Mouse (Mus musculus) intestine, postnatal 0 days (tissue): ENCODE data around the gene Bcl2. TPM values are rescaled to one million over a fixed set of nuclear protein-coding genes. Genes with fewer than 3 reads are reported as not detected.
A peak's percentile ranks its signal among the peaks of the same experiment; 100 is the strongest.

Experiments used
- ATAC-seq: fragments of 200-750 bp; cut with Nextera tagmentation; 2 replicates; pipeline ENCODE4 v1.8.0; 2017; ENCODE audit warnings: mild to moderate bottlenecking, moderate TSS enrichment, moderate library complexity
- H3K27ac ChIP-seq: fragments of 300-500 bp; sonication (generic); 2 replicates; pipeline ENCODE4 v1.5.1; 2014; ENCODE audit warnings: mild to moderate bottlenecking, low read depth, low read length, moderate library complexity
- H3K27me3 ChIP-seq: fragments of 300-500 bp; sonication (generic); replicated peaks from 2 replicates; pipeline ENCODE4 v1.6.1; 2014; ENCODE audit warnings: low read length, mixed read lengths; ENCODE audit not compliant: control insufficient read depth, insufficient read depth
- H3K36me3 ChIP-seq: fragments of 300-500 bp; sonication (generic); 2 replicates; pipeline ENCODE4 v1.6.1; 2014; ENCODE audit warnings: mild to moderate bottlenecking, moderate library complexity; ENCODE audit not compliant: control insufficient read depth, insufficient read depth
- H3K4me1 ChIP-seq: fragments of 300-500 bp; sonication (generic); replicated peaks from 2 replicates; pipeline ENCODE4 v1.6.1; 2014; ENCODE audit warnings: antibody characterized with exemption, low read length, mixed read lengths; ENCODE audit not compliant: control insufficient read depth, insufficient read depth
- H3K4me2 ChIP-seq: fragments of 300-500 bp; sonication (generic); replicated peaks from 2 replicates; pipeline ENCODE4 v1.6.1; 2014; ENCODE audit warnings: low read depth, mild to moderate bottlenecking, moderate library complexity
- H3K4me3 ChIP-seq: fragments of 300-500 bp; sonication (generic); 2 replicates; pipeline ENCODE4 v1.5.1; 2014; ENCODE audit warnings: low read depth, low read length
- H3K9ac ChIP-seq: fragments of 300-500 bp; sonication (generic); 2 replicates; pipeline ENCODE4 v1.6.1; 2014; ENCODE audit warnings: mild to moderate bottlenecking, low read depth, low read length
- H3K9me3 ChIP-seq: fragments of 300-500 bp; sonication (generic); 2 replicates; pipeline ENCODE4 v1.6.1; 2016; ENCODE audit warnings: mixed run types; ENCODE audit not compliant: control insufficient read depth
- CTCF ChIP-seq: sonication (generic); IDR thresholded peaks from 2 replicates; pipeline ENCODE4 v1.5.1; 2016; ENCODE audit warnings: low read depth, mild to moderate bottlenecking, control low read depth, antibody characterized with exemption, moderate library complexity
- WGBS: fragments of 180-500 bp; shearing (Covaris S2); extraction: QIAGEN DNeasy Blood & Tissue Kit; methylation state at CpG from one replicate; pipeline ENCODE4 v1.1.7; 2014; 5-methylcytosine and 5-hydroxymethylcytosine counted together
- polyA plus RNA-seq: library from polyadenylated mRNA; unstranded; fragments of >200 nt; fragmentation: Nextera tagmentation; extraction: Ambion mirVana; gene quantifications from 2 replicates; pipeline ENCODE4 v1.2.1, GENCODE M21; 2015

The Bcl2 gene
- polyA plus RNA-seq, 1 experiment from 2014 or later = 3.4 TPM

DNA sequence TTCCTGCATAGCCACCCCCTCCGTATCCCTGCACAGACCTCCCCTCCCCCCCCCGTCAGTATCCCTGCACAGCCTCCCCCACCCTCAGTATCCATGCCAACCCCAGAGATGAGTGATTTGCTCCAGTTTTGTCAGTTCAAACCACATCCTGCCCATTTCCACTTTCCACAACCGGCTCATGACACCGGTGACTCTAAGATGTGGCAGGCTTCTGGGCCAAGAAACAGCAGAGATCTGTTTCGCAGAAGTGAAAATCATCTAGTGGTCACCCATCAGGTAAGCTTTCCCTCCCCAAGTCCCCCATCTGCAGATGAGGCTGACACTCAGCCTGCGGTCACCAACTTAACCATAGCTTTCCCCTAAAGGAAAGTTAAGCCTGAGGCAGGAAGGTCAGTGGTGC lies 198.5 kb downstream of the Bcl2 start:
- Histone ChIP-seq H3K4me2 (no peak overlapping the region), H3K4me1 (0 out of 2 replicates have a peak, but pooled peaks cover 3% of the 10 kb centered on the region), H3K9me3 (no peaks in the 10 kb centered on the region), H3K36me3 (no peaks in the 10 kb centered on the region), H3K4me3 (no peak overlapping the region), H3K27me3 (no peaks in the 10 kb centered on the region), H3K9ac (no peak overlapping the region), H3K27ac (no peak overlapping the region)
- ATAC-seq = no peak
- WGBS = 87% methylated on average over 6 of the region's 6 CpGs
- no peak for TF ChIP-seq CTCF

- no peaks in the 10 kb centered on the region for H3K36me3 ChIP-seq
- no peak overlapping the region for H3K9ac ChIP-seq
- H3K4me3 ChIP-seq = no peak overlapping the region
- no peaks in the 10 kb centered on the region for H3K27me3 ChIP-seq
- ATAC-seq = no peak
- no peaks in the 10 kb centered on the region for H3K9me3 ChIP-seq
- 51% methylated on average over 7 of the region's 7 CpGs for WGBS
- no peak overlapping the region for H3K27ac ChIP-seq
- H3K4me1 ChIP-seq = 0 out of 2 replicates have a peak, but pooled peaks cover 3% of the 10 kb centered on the region
- no peak overlapping the region for H3K4me2 ChIP-seq
- TF ChIP-seq CTCF = no peak
Observed at GRCm38 (mm10) chr1:106513890-106514643, 200.0 kb downstream of the Bcl2 start.

GRCm38 (mm10) chr1:106513481-106513880 lies 200.6 kb downstream of the Bcl2 start:
- H3K27me3 ChIP-seq = no peaks in the 10 kb centered on the region
- TF ChIP-seq CTCF = no peak
- no peak overlapping the region for H3K4me2 ChIP-seq
- H3K4me1 ChIP-seq = 0 out of 2 replicates have a peak, but pooled peaks cover 3% of the 10 kb centered on the region
- ATAC-seq = no peak
- H3K9ac ChIP-seq = no peak overlapping the region
- no peaks in the 10 kb centered on the region for H3K36me3 ChIP-seq
- 64% methylated on average over 4 of the region's 4 CpGs for WGBS
- H3K27ac ChIP-seq = no peak overlapping the region
- no peaks in the 10 kb centered on the region for H3K9me3 ChIP-seq
- no peak overlapping the region for H3K4me3 ChIP-seq

GRCm38 (mm10) chr1:106511593-106511992 lies 202.5 kb downstream of the Bcl2 start:
- Histone ChIP-seq H3K4me3 (no peak overlapping the region), H3K4me2 (no peak overlapping the region), H3K27me3 (no peaks in the 10 kb centered on the region), H3K27ac (no peak overlapping the region), H3K36me3 (no peaks in the 10 kb centered on the region), H3K9me3 (no peaks in the 10 kb centered on the region), H3K4me1 (0 out of 2 replicates have a peak, but pooled peaks cover 3% of the 10 kb centered on the region), H3K9ac (no peak overlapping the region)
- ATAC-seq = peak; percentile 70
- WGBS = 17% methylated on average over 6 of the region's 6 CpGs
- peak; percentile 98 for TF ChIP-seq CTCF

DNA sequence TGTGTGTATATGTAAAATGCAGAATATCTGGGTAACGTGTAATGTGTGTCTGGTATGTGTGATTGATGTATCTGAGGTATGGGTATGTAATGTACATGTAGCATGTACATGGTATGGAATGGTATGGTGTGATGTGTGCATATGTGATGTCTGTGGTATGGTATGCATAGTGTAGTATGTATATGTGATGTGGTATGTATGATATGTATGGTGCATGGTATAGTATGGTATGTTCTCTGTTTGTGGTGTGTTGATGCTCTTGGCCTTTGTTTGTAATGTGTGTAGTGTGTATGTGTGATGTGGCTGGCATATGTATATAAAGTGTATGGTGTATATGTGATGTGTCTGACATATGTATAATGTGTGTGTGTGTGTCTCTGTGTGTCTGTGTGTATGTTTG lies 206.5 kb downstream of the Bcl2 start:
- 94% methylated on average over 1 of the region's 1 CpGs for WGBS
- Histone ChIP-seq H3K36me3 (no peaks in the 10 kb centered on the region), H3K4me2 (no peak overlapping the region), H3K4me3 (no peak overlapping the region), H3K27me3 (no peaks in the 10 kb centered on the region), H3K4me1 (0 out of 2 replicates have a peak, but pooled peaks cover 3% of the 10 kb centered on the region), H3K9me3 (no peaks in the 10 kb centered on the region), H3K9ac (no peak overlapping the region), H3K27ac (no peak overlapping the region)
- no peak for TF ChIP-seq CTCF
- no peak for ATAC-seq

GRCm38 (mm10) chr1:106503910-106504309 lies 210.2 kb downstream of the Bcl2 start:
- H3K27ac ChIP-seq = no peak overlapping the region
- no peaks in the 10 kb centered on the region for H3K9me3 ChIP-seq
- H3K27me3 ChIP-seq = no peaks in the 10 kb centered on the region
- no peaks in the 10 kb centered on the region for H3K36me3 ChIP-seq
- no peaks in the 10 kb centered on the region for H3K4me1 ChIP-seq
- ATAC-seq = no peak
- no peak overlapping the region for H3K4me3 ChIP-seq
- WGBS = 85% methylated on average over 3 of the region's 3 CpGs
- no peak for TF ChIP-seq CTCF
- H3K4me2 ChIP-seq = no peak overlapping the region
- no peak overlapping the region for H3K9ac ChIP-seq
